Mouse (Mus musculus) lung, embryonic 15.5 days (tissue): ENCODE measurements around the gene Icos. TPM values are rescaled to one million over a fixed set of nuclear protein-coding genes. Genes with fewer than 3 reads are reported as not detected.

Source experiments
- ATAC-seq: fragments of 200-750 bp; cut with Nextera tagmentation; 2 replicates; pipeline ENCODE4 v1.8.0; 2017; ENCODE audit warnings: moderate number of reproducible peaks, borderline replicate concordance; ENCODE audit not compliant: low FRiP score, low TSS enrichment; ENCODE audit errors: extremely low read depth
- H3K27ac ChIP-seq: fragments of 300-500 bp; sonication (generic); 2 replicates; pipeline ENCODE4 v1.5.1; 2015; ENCODE audit warnings: moderate library complexity, mild to moderate bottlenecking, inconsistent platforms
- H3K27me3 ChIP-seq: fragments of 300-500 bp; sonication (generic); 2 replicates; pipeline ENCODE4 v1.6.1; 2015; ENCODE audit warnings: inconsistent platforms
- H3K36me3 ChIP-seq: fragments of 300-500 bp; sonication (generic); 2 replicates; pipeline ENCODE4 v1.6.1; 2015; ENCODE audit warnings: inconsistent platforms
- H3K4me1 ChIP-seq: fragments of 300-500 bp; sonication (generic); 2 replicates; pipeline ENCODE4 v1.6.1; 2015; ENCODE audit warnings: inconsistent platforms
- H3K4me2 ChIP-seq: fragments of 300-500 bp; sonication (generic); 2 replicates; pipeline ENCODE4 v1.6.1; 2015; ENCODE audit warnings: inconsistent platforms, mild to moderate bottlenecking, moderate library complexity
- H3K4me3 ChIP-seq: fragments of 300-500 bp; sonication (generic); 2 replicates; pipeline ENCODE4 v1.5.1; 2015; ENCODE audit warnings: mild to moderate bottlenecking, inconsistent platforms
- H3K9ac ChIP-seq: fragments of 300-500 bp; sonication (generic); 2 replicates; pipeline ENCODE4 v1.6.1; 2015; ENCODE audit warnings: inconsistent platforms
- H3K9me3 ChIP-seq: fragments of 300-500 bp; sonication (generic); 2 replicates; pipeline ENCODE4 v1.6.1; 2016; ENCODE audit warnings: inconsistent platforms
- WGBS: fragments of 180-500 bp; shearing (Covaris S2); methylation state at CpG from one replicate; pipeline ENCODE4 v1.1.7; 2015; 5-methylcytosine and 5-hydroxymethylcytosine counted together
- polyA plus RNA-seq: library from polyadenylated mRNA; unstranded; fragments of >200 nt; fragmentation: Nextera tagmentation; extraction: Ambion mirVana; gene quantifications from 2 replicates; pipeline ENCODE4 v1.2.1, GENCODE M21; 2015

Gene Icos
- polyA plus RNA-seq = 0.43 and 0.81 TPM in 2 replicates

GRCm38 (mm10) chr1:60977641-60978040 is at the start of gene Icos:
Gene Icos (plus strand): TSS chr1:60977927.
- Histone ChIP-seq H3K27me3 (no peaks in the 10 kb centered on the region), H3K9me3 (no peaks in the 10 kb centered on the region), H3K27ac (no peak within 1 kb of the TSS), H3K36me3 (no peaks in the 10 kb centered on the region), H3K9ac (no peak within 1 kb of the TSS), H3K4me2 (no peak within 1 kb of the TSS), H3K4me1 (no peaks in the 10 kb centered on the region), H3K4me3 (no peak within 1 kb of the TSS)
- WGBS = 73% methylated on average over 6 of the region's 6 CpGs
- ATAC-seq = no peak

- WGBS = 84% methylated on average over 3 of the region's 3 CpGs
- Histone ChIP-seq H3K27me3 (no peaks in the 10 kb centered on the region), H3K4me2 (no peak overlapping the region), H3K4me3 (no peak overlapping the region), H3K9ac (no peak overlapping the region), H3K36me3 (no peaks in the 10 kb centered on the region), H3K4me1 (no peaks in the 10 kb centered on the region), H3K9me3 (no peaks in the 10 kb centered on the region), H3K27ac (no peak overlapping the region)
- ATAC-seq = no peak
Measured at GRCm38 (mm10) chr1:60929036-60929435, 48.7 kb upstream of the Icos start.

GRCm38 (mm10) chr1:60930397-60930796 is 47.3 kb upstream of the Icos start:
- no peak overlapping the region for H3K4me3 ChIP-seq
- H3K4me2 ChIP-seq = no peak overlapping the region
- no peak overlapping the region for H3K9ac ChIP-seq
- no peak overlapping the region for H3K27ac ChIP-seq
- no peaks in the 10 kb centered on the region for H3K27me3 ChIP-seq
- ATAC-seq = no peak
- H3K9me3 ChIP-seq = no peaks in the 10 kb centered on the region
- H3K36me3 ChIP-seq = no peaks in the 10 kb centered on the region
- WGBS = 78% methylated on average over 7 of the region's 7 CpGs
- H3K4me1 ChIP-seq = no peaks in the 10 kb centered on the region

GRCm38 (mm10) chr1:60935968-60936581 is 41.7 kb upstream of the Icos start:
- Histone ChIP-seq H3K4me1 (no peaks in the 10 kb centered on the region), H3K27ac (no peak overlapping the region), H3K4me3 (no peak overlapping the region), H3K9me3 (no peaks in the 10 kb centered on the region), H3K4me2 (no peak overlapping the region), H3K36me3 (no peaks in the 10 kb centered on the region), H3K9ac (no peak overlapping the region), H3K27me3 (no peaks in the 10 kb centered on the region)
- ATAC-seq = no peak
- 52% methylated on average over 8 of the region's 8 CpGs for WGBS

DNA sequence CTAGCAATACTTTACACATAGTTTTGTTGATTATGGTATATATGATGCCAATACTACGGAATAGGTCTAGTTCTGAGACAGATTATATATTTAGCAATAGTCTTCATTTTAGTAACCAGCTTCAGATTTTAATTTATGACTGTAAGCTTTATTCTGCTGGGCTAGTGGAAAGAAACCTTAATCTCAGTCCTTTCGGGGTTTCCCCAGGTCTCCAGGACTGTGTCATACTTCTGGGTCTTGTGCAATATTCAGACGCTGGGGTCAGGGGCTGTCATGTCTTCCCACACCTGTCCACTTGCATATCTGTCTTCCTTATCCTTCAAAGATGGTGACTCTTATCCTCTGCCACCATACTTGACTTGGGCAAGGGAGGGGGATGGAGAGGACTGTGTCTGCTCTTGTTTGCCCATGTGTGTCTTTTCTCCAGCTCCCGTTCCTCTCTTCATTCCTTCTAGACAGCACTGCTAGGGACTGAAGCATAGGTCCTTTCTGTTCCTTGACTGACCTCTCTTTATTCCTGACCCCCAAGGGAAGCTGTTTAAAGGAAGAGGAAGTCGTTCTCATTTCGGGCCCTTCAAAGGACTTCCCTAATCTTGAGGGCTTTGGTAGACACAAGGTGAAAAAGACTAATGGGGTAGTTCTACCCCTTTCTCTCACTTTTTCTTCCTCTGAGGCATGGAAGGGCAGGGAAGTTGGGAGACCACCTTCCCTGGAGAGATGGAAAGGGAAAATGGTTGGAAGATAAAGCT is 40.6 kb upstream of the Icos start:
- 62% methylated on average over 6 of the region's 6 CpGs for WGBS
- Histone ChIP-seq H3K36me3 (no peaks in the 10 kb centered on the region), H3K27me3 (no peaks in the 10 kb centered on the region), H3K9ac (no peak overlapping the region), H3K27ac (no peak overlapping the region), H3K9me3 (no peaks in the 10 kb centered on the region), H3K4me3 (no peak overlapping the region), H3K4me2 (no peak overlapping the region), H3K4me1 (no peaks in the 10 kb centered on the region)
- ATAC-seq = no peak

DNA sequence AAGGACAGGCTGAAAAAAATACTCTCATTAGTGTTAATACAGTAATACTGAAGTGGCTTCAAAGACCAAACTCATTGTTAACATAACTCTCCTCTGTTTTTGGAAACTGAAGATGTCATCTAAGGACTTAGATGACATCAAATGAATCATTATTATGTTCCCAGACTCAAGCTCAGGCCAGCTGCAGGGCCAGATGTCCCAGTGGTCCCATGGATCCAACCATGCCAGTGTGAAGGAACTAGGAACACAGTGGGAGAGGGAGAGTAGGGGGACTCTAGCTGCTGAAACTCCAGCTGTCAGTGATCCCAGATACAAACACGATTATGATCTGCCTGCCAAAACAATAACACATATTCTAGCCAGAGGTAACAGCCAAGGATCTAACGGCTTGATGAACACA is 39.5 kb upstream of the Icos start:
- Histone ChIP-seq H3K4me1 (no peaks in the 10 kb centered on the region), H3K9ac (no peak overlapping the region), H3K27me3 (no peaks in the 10 kb centered on the region), H3K4me3 (no peak overlapping the region), H3K27ac (no peak overlapping the region), H3K36me3 (no peaks in the 10 kb centered on the region), H3K4me2 (no peak overlapping the region), H3K9me3 (no peaks in the 10 kb centered on the region)
- no peak for ATAC-seq
- WGBS = 56% methylated on average over 2 of the region's 2 CpGs

- no peaks in the 10 kb centered on the region for H3K27me3 ChIP-seq
- no peaks in the 10 kb centered on the region for H3K4me1 ChIP-seq
Measured at GRCm38 (mm10) chr1:60938974-60939373, 38.8 kb upstream of the Icos start.

GRCm38 (mm10) chr1:60940023-60940422 is 37.7 kb upstream of the Icos start:
- 68% methylated on average over 3 of the region's 3 CpGs for WGBS

More at GRCm38 (mm10) chr1:60938974-60939373, 38.8 kb upstream of the Icos start:
- ATAC-seq = no peak
- 81% methylated on average over 5 of the region's 5 CpGs for WGBS
- Histone ChIP-seq H3K9ac (no peak overlapping the region), H3K4me2 (no peak overlapping the region), H3K36me3 (no peaks in the 10 kb centered on the region), H3K27ac (no peak overlapping the region), H3K4me3 (no peak overlapping the region), H3K9me3 (no peaks in the 10 kb centered on the region)

DNA sequence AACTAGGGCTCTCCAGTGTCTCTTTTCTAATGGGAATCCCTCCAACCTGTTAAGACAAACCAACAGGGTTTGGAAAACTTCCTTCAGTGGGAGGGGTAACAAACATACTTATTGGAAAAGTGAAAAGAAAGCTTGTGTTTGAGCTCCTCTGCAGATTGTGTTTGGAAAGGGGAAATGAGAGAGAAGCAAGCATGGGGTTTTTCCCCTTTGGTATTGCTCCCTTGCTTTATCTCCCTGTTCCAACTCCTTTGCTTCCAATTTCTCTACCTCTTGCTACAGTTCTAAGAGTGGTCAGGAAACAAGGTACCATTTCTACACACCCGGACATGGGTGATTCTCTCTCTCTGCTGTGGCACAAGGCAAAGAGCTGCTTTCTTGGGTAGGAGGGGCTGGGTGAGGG is 37.1 kb upstream of the Icos start:
- Histone ChIP-seq H3K4me2 (no peak overlapping the region), H3K9ac (no peak overlapping the region), H3K27me3 (no peaks in the 10 kb centered on the region), H3K27ac (no peak overlapping the region), H3K9me3 (no peaks in the 10 kb centered on the region), H3K4me3 (no peak overlapping the region), H3K4me1 (0 out of 2 replicates have a peak, but pooled peaks cover 3% of the 10 kb centered on the region), H3K36me3 (no peaks in the 10 kb centered on the region)
- WGBS = 80% methylated on average over 1 of the region's 1 CpGs
- no peak for ATAC-seq

More at GRCm38 (mm10) chr1:60940023-60940422, 37.7 kb upstream of the Icos start:
- H3K36me3 ChIP-seq = no peaks in the 10 kb centered on the region
- H3K9me3 ChIP-seq = no peaks in the 10 kb centered on the region
- no peak for ATAC-seq
- no peaks in the 10 kb centered on the region for H3K27me3 ChIP-seq
- no peak overlapping the region for H3K4me2 ChIP-seq
- H3K27ac ChIP-seq = no peak overlapping the region
- H3K4me1 ChIP-seq = 0 out of 2 replicates have a peak, but pooled peaks cover 3% of the 10 kb centered on the region
- H3K4me3 ChIP-seq = no peak overlapping the region
- no peak overlapping the region for H3K9ac ChIP-seq

- Histone ChIP-seq H3K27ac (no peak overlapping the region), H3K4me3 (no peak overlapping the region), H3K9me3 (no peaks in the 10 kb centered on the region), H3K4me2 (no peak overlapping the region), H3K27me3 (no peaks in the 10 kb centered on the region), H3K9ac (no peak overlapping the region), H3K4me1 (0 out of 2 replicates have a peak, but pooled peaks cover 3% of the 10 kb centered on the region), H3K36me3 (no peaks in the 10 kb centered on the region)
- no peak for ATAC-seq
- 83% methylated on average over 5 of the region's 5 CpGs for WGBS
Measured at GRCm38 (mm10) chr1:60941056-60942048, 36.4 kb upstream of the Icos start.

DNA sequence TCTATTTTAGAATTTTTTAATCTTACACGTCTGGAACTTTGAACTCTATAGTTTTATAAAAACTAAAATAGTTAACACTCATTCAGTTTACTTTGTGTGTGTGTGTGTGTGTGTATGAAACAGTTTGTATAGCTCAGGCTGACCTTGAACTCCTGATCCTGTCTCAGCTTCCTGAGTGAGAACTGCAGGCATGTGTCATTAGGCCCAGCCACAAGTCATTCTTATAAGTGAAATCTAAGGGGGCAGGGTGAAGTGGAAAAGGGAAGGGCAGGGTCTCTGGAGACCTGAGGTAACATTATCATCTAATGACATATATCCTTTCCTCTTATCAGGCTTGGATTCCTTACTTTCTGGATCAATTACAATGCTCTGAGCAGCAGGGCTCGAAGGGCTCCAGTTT is 34.8 kb upstream of the Icos start:
- H3K4me2 ChIP-seq = no peak overlapping the region
- no peak for ATAC-seq
- 71% methylated on average over 2 of the region's 2 CpGs for WGBS

More for the DNA sequence above, 34.8 kb upstream of the Icos start:
- H3K9me3 ChIP-seq = no peaks in the 10 kb centered on the region
- H3K36me3 ChIP-seq = no peaks in the 10 kb centered on the region
- H3K4me1 ChIP-seq = 0 out of 2 replicates have a peak, but pooled peaks cover 3% of the 10 kb centered on the region
- no peak overlapping the region for H3K4me3 ChIP-seq
- H3K27me3 ChIP-seq = no peaks in the 10 kb centered on the region
- H3K27ac ChIP-seq = no peak overlapping the region
- H3K9ac ChIP-seq = no peak overlapping the region
